9 mouse cellular contexts compared by ENCODE assay signal in the genomic region with DNA sequence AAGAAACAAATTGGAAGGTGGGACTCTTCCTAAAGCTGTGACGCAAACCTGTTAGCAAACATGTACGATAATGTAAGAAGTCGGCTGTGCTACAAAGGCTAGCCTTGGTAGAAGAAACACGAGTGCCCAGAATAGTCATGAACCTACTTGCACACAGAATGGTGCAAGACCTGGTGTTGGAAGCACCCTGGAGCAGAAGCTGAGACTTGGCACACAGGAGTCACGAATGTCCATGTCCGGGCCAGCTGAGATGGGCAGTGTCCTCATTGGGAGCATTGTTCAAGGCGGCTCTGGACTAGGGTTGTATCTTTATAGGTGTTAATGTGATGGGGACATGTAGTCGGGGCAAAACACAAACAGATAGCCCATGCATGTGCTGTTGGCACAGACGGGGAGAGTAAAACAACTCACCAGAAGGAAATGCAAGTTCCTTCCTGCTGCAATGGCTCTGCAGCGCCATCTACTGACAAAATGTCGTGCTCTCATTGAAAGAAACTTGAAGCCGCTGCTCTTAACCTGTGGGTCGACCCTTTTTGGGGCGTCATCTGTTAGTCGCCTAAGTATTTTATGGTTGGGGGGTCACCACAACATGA. TPM values are rescaled to one million over a fixed set of nuclear protein-coding genes. Genes with fewer than 3 reads are reported as not detected.
DNase-seq lines count a peak whose midpoint lies in the region; ATAC-seq and TF ChIP-seq lines count a peak whose summit lies in the region.
"Had no signal": no experiment of that assay in that cellular context is flagged by ENCODE, and none has a peak within 500 bp of the region (broad histone marks: within the 10 kb centered on the region; RNA-seq: fewer than 3 reads in every experiment).

No protein-coding gene starts in this region.

- TF ChIP-seq CTCF in gastrocnemius, adult 2 months (IDR thresholded peaks at IDR 0.05) = peak; percentile 81
- TF ChIP-seq CTCF in small intestine, adult 2 months (IDR thresholded peaks at IDR 0.05; ENCODE audit: extremely low read depth, insufficient read length, insufficient replicate concordance, low read depth, low read length) = peak; percentile 79; the same call in 1 of the 2 replicates

- TF ChIP-seq POLR2A in small intestine, adult 2 months (IDR thresholded peaks at IDR 0.05; ENCODE audit: low read depth, low read length) = no peak

- no peak overlapping the region for H3K27ac ChIP-seq in gastrocnemius, adult 2 months
- no peak overlapping the region for H3K27ac ChIP-seq in heart, embryonic 11.5 days (ENCODE audit: low read depth, low read length)
- H3K27ac ChIP-seq in small intestine, adult 2 months (ENCODE audit: insufficient read depth, low read depth, low read length) = no peak overlapping the region
- H3K27ac ChIP-seq: midbrain, embryonic 12.5 days had no signal

- 0 out of 2 replicates have a peak overlapping the region, but pooled peaks have one; percentile 19 for H3K4me2 ChIP-seq in heart, embryonic 11.5 days
- H3K4me2 ChIP-seq: midbrain, embryonic 12.5 days had no signal

- H3K36me3 ChIP-seq in heart, embryonic 11.5 days (ENCODE audit: control insufficient read depth, insufficient read depth, low read length) = no peaks in the 10 kb centered on the region
- no peaks in the 10 kb centered on the region for H3K36me3 ChIP-seq in small intestine, adult 2 months (ENCODE audit: control insufficient read depth, insufficient read depth, low read length)
- H3K36me3 ChIP-seq: midbrain, embryonic 12.5 days had no signal

- no peaks in the 10 kb centered on the region for H3K9me3 ChIP-seq in heart, embryonic 11.5 days (replicated peaks; ENCODE audit: control insufficient read depth, low read length)
- H3K9me3 ChIP-seq: midbrain, embryonic 12.5 days had no signal

- H3K4me3 ChIP-seq in gastrocnemius, adult 2 months = 0 out of 2 replicates have a peak overlapping the region, but pooled peaks have one; percentile 23
- H3K4me3 ChIP-seq in heart, embryonic 11.5 days (ENCODE audit: low read depth, low read length) = no peak overlapping the region
- H3K4me3 ChIP-seq in small intestine, adult 2 months (ENCODE audit: low read depth, low read length) = no peak overlapping the region
- H3K4me3 ChIP-seq: midbrain, embryonic 12.5 days had no signal

- no peaks in the 10 kb centered on the region for H3K4me1 ChIP-seq in heart, embryonic 11.5 days (ENCODE audit: control insufficient read depth, insufficient read depth, low read length)
- no peaks in the 10 kb centered on the region; the same call in 1 of the 2 replicates for H3K4me1 ChIP-seq in small intestine, adult 2 months (ENCODE audit: control insufficient read depth, insufficient read depth, insufficient read length, low read length)
- H3K4me1 ChIP-seq: midbrain, embryonic 12.5 days had no signal

- 28% methylated on average over 15 of the region's 15 CpGs for WGBS in heart, embryonic 11.5 days (ENCODE audit: insufficient replicate concordance)
- 30% methylated on average over 15 of the region's 15 CpGs for WGBS in small intestine, adult 2 months

- H3K27me3 ChIP-seq in heart, embryonic 11.5 days (ENCODE audit: control insufficient read depth, insufficient read depth, low read length) = no peaks in the 10 kb centered on the region
- H3K27me3 ChIP-seq in small intestine, adult 2 months (ENCODE audit: control insufficient read depth, insufficient read depth, low read length) = no peaks in the 10 kb centered on the region
- H3K27me3 ChIP-seq: midbrain, embryonic 12.5 days had no signal

- intact Hi-C loops in gastrocnemius, adult 2 months (cut with DNase I) = loop anchor here (1.0 kb wide), 1 partner anchor 58 kb away; no protein-coding TSS in a partner anchor

- no peak for ATAC-seq in heart, embryonic 11.5 days (replicated peaks; ENCODE audit: insufficient number of reproducible peaks, low FRiP score, low TSS enrichment)
- ATAC-seq in megakaryocyte, adult 5-6 weeks (ENCODE audit: poor library complexity, severe bottlenecking) = peak; percentile 82

- DNase-seq in gastrocnemius, adult 2 months = peak; percentile 61
- no peak for DNase-seq in gastrocnemius, adult 8-10 months (ENCODE audit: low spot score in 2 of 2)
- DNase-seq in R1 (ENCODE audit: low read depth, low spot score) = peak; percentile 81
- peak; percentile 81 to 87 for DNase-seq in cerebellum, postnatal 25 days
- peak; percentile 76 to 77 for DNase-seq in kidney, postnatal 4 days

- no peak overlapping the region for H3K9ac ChIP-seq in heart, embryonic 11.5 days (ENCODE audit: low read depth, low read length)
- H3K9ac ChIP-seq: midbrain, embryonic 12.5 days had no signal

RNA-seq across cellular contexts. Expression of a gene that starts 15.2 kb away (rescaled TPM):
- under 1 TPM; 0.74 to 0.78 TPM for total RNA-seq in gastrocnemius, adult 2 months (2021)
- 1 to 10 TPM in 3 of 4 experiments, under 1 TPM in 1; 0.87 to 2.8 (median 1.5) TPM for total RNA-seq in gastrocnemius, adult 8-10 months (2022)
- polyA plus RNA-seq in heart, embryonic 11.5 days (2014; fragmentation: Nextera tagmentation; extraction: Ambion mirVana) = 13.2 and 13.7 TPM in 2 replicates
- 8.4 and 13.8 TPM in 2 replicates for total RNA-seq in megakaryocyte, adult 5-6 weeks (2015)
- total RNA-seq in megakaryocyte, adult 5-6 weeks (2017) = 13.4 and 20.3 TPM in 2 replicates
- 1.3 and 2.8 TPM in 2 replicates for polyA plus RNA-seq in small intestine, adult 2 months (2012; rRNA removed)

RNA-seq across cellular contexts. Expression of a gene that starts 41.8 kb away (rescaled TPM):
- under 1 TPM; 0.20 to 0.42 TPM for total RNA-seq in gastrocnemius, adult 2 months (2021)
- under 1 TPM in 3 of 4 experiments, not detected in 1; 0.24 to 0.43 (median 0.24) TPM for total RNA-seq in gastrocnemius, adult 8-10 months (2022)
- 13.8 and 16.9 TPM in 2 replicates for polyA plus RNA-seq in heart, embryonic 11.5 days (2014; fragmentation: Nextera tagmentation; extraction: Ambion mirVana)
- 1.0 and 2.3 TPM in 2 replicates for total RNA-seq in megakaryocyte, adult 5-6 weeks (2015)
- total RNA-seq in megakaryocyte, adult 5-6 weeks (2017) = 0.85 and 0.92 TPM in 2 replicates
- 0.60 and 1.8 TPM in 2 replicates for polyA plus RNA-seq in small intestine, adult 2 months (2012; rRNA removed)

RNA-seq across cellular contexts. Expression of a gene that starts 55.0 kb away (rescaled TPM):
- total RNA-seq in gastrocnemius, adult 2 months (2021) = under 1 TPM in 1 of 2 experiments, not detected in 1; 0.03 TPM
- total RNA-seq in gastrocnemius, adult 8-10 months (2022) = under 1 TPM in 2 of 4 experiments, not detected in 2; 0.02 to 0.11 TPM
- polyA plus RNA-seq in heart, embryonic 11.5 days (2014; fragmentation: Nextera tagmentation; extraction: Ambion mirVana) = 1.2 and 1.6 TPM in 2 replicates
- total RNA-seq in megakaryocyte, adult 5-6 weeks (2015) = 0.05 and 0.29 TPM in 2 replicates
- 0.04 and 0.15 TPM in 2 replicates for total RNA-seq in megakaryocyte, adult 5-6 weeks (2017)
- 0.30 and 0.51 TPM in 2 replicates for polyA plus RNA-seq in small intestine, adult 2 months (2012; rRNA removed)

Comparison
In these comparisons a context has a peak if more than half of its experiments do, and no peak if none do; other contexts are left out.
1. DNase-seq: peak in gastrocnemius, adult 2 months (single experiment), R1 (single experiment), cerebellum, postnatal 25 days (2 of 2) and kidney, postnatal 4 days (2 of 2); none in gastrocnemius, adult 8-10 months (0 of 2).